Mouse (Mus musculus) megakaryocyte progenitor cell, adult 5-6 weeks (primary cell): ENCODE results near the gene Dlgap1. TPM values are rescaled to one million over a fixed set of nuclear protein-coding genes. Genes with fewer than 3 reads are reported as not detected.
"Not testable (repeated sequence)": the region's sequence is repeated elsewhere in the genome, so short reads cannot be mapped to it uniquely, and the experiment has no call there.

ENCODE experiments used
- ATAC-seq: replicated peaks from 2 replicates; pipeline ENCODE4 v1.8.0; 2016; ENCODE audit warnings: mild to moderate bottlenecking, moderate TSS enrichment, inconsistent platforms; ENCODE audit not compliant: poor library complexity
- total RNA-seq, 2 experiments: library from RNA; stranded (forward) in 1 of 2; stranded (reverse) in 1 of 2; fragments of 157-497, 149-512 nt in 1 of 2; fragments of 200-1000 nt in 1 of 2; gene quantifications; 2 replicates each; pipeline versions ENCODE4 v1.2.3 to v1.2.4; 2015 to 2017

Dlgap1 gene
- total RNA-seq, 2 experiments from 2014 or later = not detected

DNA sequence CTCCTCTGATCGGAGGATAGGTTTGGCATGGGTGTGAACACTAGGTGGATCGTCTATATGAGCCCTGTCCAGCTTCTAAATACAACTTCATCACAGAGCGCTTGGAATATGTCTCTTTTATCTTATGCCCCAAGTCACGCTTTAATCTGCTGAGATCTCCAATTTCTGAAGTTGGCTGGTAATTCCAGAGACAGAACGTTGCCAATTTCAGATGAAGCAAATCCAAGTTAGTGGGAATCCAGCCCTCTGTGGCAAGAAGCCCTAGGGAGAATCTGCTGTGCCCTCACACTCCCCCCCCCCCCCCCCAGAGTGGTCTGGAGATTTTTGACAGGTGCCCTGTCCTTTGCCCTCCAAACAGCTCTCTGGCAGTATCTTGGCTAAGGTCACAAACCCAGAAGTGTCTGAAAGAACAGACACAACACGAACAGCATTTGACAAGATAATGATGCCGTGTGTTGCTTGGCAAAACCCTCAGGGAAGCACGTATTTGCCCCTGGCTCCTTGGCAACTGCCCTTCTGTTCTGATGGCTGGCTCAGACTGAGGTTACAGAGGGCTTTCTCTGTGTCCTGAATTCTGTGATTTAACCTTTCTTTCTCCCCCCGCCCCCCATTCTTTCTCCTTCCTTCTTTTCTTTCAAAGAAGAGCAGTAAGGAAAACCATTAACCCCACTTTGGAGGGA lies 822.9 kb downstream of the Dlgap1 start:
- no peak for ATAC-seq

DNA sequence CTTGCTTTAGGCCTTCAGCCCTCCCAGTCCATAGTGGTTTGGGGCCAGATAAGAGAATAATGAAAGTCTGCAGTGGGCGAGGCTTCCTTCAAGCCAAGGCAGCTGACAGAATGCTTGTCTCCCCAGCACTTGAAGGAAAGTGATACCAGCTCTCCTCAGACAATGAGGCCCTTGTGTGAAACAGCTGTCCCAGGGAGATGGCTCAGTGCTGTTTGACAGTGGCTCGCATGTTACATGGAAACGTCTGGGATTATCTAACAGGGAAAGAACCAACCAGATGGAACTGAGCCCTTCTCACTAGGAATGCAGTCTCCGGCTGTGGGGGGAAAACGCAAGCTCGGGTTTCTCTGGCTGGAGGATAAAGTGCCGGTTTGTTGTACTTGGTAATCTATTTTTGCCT lies 825.4 kb downstream of the Dlgap1 start:
- ATAC-seq = no peak

DNA sequence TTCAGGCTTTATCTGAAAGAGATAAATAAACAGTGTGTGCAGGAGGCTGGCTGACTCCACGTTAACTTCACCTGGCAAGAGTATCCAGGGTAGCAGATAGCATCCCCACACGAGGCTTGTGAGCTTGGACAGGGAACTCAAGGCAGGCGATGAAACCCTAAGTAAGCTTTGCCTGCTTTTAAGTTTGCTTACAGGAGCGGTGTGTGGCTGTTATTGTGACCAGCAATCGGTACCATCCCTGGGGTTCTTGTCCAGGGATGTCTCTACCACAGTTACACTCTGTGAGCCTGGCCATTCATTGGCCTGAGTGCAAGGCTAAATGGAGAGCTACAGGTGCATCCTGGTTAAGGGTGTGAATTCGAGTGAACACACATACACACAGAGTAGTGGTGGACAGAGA lies 825.8 kb downstream of the Dlgap1 start:
- no peak for ATAC-seq

DNA sequence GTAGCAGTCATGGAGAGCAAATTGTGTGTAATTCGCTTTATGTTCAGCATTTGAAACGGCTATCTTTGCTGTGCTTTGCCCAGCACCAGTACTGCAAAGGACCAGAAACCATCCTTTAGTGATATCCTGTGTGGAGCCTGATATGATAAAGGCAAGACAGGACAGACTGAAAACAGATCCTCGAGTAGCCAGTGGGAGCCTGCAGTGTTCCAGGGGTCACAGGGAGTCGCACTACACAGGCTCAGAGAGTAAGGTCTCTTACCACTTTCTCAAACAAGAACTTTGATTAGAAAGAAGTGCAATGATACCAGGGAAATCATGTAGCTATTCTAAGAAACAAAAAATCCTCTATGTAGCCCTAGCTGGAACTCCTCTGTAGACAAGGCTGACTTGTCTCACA lies 826.3 kb downstream of the Dlgap1 start:
- ATAC-seq = no peak

DNA sequence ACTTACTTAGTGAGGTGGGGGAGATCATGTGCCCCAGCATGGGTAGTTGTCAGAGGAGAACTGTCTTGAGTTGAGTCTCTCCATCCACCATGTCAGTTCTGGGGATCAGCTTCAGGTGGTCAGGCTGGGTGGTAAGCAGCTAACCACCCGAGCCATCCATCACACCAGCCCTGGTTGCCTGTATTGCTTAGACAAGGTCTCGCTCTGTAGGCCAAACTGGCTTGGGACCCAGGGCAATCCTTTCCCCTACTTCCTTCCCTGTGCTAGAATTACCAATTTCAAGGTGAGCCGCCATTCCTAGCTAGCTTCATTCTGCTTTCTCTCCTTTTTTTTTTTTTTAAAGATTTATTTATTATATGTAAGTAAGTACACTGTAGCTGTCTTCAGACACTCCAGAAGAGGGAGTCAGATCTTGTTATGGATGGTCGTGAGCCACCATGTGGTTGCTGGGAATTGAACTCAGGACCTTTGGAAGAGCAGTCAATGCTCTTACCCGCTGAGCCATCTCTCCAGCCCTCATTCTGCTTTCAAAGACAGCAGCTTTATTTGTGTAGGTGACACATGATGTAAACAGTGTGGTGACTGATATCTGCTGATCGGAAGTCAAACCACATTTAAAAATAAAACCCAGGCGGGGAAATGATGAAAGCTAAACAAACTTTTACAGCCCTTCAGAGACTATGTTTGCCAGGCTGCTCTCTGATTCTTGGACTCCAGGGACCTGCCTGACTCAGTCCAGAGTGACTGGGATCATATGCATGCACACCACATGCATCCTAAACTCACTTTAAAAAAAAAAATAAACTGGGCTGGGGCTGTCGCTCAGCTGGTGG lies 828.3 kb downstream of the Dlgap1 start:
- ATAC-seq = no peak

DNA sequence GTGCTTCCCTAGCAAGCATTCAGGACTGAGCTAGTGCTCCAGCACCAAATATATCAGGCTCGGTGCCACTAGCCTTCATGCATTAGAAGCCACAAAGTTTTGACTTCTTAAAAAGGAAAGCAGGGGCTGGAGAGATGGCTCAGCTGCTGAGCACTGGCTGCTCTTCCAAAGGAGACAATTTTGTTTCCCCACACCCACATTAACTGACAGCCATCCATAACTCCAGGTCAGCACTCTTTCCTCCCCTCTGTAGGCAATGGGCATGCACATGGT lies 828.8 kb downstream of the Dlgap1 start:
- ATAC-seq = no peak

DNA sequence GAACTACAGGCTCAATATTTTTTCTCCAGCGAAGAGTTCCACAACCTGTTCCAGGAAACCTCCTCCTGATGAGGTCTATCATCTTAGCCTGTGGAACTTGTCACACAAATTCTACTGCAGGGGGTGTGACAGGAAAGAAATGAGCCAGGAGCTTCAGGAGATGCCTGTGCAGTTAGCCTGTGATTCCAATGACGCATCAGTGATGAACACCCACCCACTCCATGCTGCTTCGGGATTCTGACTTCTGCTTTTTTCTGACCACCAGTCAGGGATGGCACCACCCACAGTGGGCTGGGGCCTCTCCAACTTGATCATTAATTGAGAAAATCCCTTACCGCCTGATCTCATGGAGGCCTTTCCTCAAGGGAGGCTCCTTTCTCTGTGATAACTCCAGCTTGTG lies 830.4 kb downstream of the Dlgap1 start:
- peak; percentile 86 for ATAC-seq

DNA sequence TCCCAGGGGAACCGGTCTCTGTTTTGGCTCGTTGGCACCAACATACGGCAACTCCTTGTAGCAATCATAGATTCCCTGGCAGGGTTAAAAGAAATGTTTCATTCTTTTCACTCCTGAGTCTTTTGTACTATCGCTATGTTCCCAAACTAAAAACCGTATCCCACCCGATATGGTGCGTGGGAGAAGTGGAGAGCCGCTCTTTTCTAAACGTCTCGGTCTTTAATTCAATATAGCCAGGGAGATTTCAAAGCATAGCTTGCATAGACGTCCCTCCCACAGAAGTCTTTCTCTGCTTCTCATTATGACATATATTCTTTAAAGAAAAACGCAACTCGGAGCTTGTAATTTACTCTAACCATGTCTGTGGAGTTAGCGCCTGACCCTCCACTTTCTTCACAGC lies 833.1 kb downstream of the Dlgap1 start:
- ATAC-seq = no peak

DNA sequence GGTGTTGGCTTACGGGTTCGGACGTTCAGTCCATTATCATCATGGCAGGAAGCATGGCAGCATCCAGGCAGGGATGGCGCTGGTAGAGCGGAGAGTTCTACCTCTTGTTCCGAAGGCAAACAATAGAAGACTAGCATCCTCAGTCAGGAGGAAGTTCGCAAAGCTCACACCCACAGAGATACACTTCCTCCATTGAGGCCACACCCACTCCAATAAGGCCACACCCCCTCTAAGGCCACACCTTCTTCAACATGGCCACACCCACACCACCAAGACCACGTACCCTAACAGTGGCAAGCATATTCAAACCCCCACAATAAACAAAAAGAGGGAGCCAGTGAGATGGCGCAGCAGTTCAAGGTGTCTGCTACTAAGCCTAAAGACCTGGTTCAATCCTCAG lies 837.0 kb downstream of the Dlgap1 start:
- peak; percentile 42; the same call in 1 of the 2 replicates for ATAC-seq

DNA sequence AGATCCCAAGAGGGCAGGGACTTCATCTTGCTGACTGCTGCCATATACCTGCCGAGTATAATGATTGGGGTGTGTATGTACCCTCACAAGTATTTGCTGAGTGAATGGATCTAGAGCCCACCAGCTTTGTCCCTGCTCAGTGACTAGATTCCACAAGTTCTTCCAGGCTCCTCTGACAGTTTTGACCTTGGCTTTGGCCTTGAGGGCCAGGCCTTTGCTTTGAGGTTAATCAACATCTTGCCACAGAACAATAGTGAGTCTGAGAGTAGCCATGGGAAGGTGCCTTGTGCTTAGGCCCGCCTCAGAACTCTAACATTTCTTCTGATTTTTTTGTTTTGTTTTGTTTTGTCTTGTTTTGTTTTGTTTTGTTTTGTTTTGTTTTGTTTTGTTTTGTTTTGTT lies 837.7 kb downstream of the Dlgap1 start:
- no peak for ATAC-seq

DNA sequence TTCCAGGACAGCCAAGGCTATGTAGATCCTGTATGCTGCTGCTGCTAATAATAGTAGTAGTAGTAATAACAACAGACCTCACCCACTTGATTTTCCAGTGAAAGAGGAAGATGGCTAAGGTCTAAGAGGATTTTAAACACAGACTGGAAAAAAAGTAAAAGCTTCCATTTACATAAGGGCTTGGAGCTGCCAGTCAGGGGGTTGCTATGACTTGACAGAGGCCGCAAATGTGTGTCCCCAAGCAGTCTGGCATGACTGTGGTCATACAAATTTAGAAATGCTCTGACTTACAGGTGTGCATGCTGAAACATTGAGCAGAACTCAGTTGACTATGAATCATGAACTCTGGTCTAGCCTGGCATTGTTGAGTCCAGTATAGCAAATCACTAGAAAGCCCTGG lies 839.0 kb downstream of the Dlgap1 start:
- no peak for ATAC-seq

DNA sequence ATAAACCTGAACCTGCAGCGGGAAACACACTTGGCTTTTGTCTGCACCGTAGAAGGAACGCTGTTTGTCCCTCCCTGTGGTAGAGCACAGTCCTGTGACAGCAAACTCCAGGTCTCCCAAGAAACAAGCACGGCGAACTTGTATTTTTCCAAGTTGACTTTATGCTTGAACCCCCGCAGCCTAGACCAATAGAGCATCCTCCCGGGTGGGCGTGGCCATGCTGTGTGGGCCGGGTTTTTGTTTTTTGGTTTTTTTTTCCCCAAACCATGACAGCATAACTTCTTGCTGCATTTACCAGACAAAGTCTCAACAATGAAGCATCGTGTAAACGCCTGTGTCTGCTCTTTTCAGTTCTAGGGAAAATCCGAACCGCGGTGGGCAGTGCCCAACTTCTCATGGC lies 840.0 kb downstream of the Dlgap1 start:
- no peak for ATAC-seq

DNA sequence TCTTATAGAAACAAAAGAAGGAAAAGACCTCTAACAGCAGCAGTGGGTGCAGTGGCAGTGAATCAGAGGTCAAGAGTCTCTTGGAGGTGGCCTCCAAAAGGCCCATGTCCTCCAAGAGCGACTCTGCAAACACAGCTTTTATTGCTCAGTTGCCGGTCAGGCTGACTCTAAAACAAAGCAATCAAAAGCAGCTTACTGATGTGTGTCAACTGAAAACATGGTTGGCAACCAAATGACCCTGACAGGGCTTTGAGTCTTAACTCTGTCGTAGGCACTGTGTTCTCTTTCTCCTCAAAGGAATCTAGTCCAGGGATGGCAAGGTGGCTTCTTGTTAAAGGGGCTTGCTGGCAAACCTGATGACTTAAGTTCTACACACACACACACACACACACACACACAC lies 840.9 kb downstream of the Dlgap1 start:
- ATAC-seq = no peak

DNA sequence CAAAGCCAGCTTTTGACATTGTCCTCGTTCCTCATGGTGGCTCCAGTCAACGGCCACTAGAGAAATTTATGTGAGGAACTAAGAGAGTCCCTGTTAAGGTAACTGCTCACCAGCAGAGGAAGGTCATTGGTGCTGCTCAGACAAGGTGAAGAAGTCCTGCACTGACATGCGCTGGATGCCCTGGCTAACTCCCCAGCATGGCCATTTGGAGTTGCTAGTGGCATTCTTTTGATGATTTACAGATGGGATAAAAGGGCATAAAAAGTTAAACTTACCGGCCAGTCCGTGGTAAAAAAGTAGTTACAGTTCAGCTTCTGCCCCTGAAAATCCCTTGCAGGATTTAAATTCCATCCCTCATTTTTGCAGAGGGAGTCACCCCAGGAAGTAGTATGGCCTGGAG lies 841.9 kb downstream of the Dlgap1 start:
- ATAC-seq = no peak

DNA sequence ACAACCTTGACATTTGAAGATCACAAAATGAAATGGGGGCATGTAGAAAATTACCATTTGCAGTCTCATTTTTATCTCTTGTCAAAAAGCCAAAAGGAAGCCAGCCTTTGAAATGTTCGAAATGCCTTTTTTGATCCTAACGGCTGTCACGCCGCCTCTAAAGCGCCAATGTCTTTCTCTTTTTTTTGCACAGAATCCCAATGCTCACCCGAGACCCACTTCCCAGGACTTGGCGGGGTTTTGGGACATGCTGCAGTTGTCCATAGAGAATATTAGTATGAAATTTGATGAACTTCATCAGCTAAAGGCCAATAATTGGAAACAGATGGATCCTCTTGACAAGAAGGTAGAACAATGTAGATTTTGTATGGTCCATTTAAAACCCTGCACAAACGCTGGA lies 846.1 kb downstream of the Dlgap1 start:
- ATAC-seq = no peak

DNA sequence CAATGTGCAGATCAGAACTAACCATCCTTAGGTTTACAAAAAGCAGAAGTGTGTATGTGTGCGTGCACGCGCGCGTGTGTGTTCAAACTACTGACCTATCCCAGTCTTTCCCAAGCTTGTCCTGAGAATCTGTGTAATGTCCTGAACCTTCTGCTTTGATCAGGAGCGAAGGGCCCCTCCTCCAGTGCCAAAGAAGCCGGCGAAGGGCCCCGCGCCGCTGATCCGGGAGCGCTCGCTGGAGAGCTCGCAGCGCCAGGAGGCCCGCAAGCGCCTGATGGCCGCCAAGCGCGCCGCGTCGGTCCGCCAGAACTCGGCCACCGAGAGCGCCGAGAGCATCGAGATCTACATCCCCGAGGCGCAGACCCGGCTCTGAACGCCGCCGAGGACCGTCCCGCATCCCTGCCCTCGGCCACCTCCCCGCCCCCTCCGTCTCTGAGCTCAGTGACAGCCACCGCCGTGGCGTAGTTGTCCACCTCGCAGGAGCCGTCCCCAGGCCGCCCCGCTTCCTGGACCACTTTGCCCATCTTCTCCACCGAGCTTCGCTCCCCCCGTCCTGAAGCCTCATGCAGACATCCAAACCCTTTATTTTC lies 849.1 kb downstream of the Dlgap1 start:
- peak; percentile 57 for ATAC-seq

DNA sequence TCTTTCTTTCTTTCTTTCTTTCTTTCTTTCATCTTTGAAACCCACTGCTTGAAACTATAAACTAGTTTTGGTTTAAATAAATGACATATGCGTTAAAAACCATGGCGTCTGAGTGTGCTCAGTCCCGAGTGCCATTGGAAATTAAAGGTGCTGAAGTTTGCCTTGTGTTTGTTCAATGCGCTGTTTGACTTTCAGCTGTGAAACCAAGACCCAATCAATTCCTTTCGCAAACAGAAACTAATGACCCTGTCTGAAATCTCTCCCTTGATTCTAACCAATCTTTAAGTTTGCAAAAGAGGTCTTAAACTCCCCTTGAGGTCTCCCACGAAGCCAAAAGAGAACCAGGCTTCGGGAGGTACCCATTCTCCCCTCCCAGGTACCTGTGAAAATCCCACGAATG lies 854.2 kb downstream of the Dlgap1 start:
- no peak for ATAC-seq

DNA sequence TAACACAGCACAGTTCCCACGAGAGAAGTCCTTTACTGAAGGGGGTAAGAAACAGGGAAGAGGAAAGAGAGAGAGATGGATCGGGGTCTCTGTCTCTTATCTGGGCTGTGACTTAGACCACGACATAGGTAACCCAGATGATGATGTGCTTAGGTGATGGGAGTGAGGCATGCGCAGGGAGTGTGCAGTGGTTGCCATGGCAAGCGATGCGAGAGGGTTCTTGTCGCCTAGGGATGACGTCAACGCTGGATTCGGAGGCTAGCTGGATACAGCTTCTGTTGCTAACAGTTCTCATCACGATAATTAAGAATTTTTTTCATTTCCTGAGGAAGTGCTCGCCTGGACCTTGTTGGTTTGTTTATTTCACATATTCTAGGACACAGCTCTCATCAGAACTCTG lies 857.4 kb downstream of the Dlgap1 start:
- no peak for ATAC-seq

DNA sequence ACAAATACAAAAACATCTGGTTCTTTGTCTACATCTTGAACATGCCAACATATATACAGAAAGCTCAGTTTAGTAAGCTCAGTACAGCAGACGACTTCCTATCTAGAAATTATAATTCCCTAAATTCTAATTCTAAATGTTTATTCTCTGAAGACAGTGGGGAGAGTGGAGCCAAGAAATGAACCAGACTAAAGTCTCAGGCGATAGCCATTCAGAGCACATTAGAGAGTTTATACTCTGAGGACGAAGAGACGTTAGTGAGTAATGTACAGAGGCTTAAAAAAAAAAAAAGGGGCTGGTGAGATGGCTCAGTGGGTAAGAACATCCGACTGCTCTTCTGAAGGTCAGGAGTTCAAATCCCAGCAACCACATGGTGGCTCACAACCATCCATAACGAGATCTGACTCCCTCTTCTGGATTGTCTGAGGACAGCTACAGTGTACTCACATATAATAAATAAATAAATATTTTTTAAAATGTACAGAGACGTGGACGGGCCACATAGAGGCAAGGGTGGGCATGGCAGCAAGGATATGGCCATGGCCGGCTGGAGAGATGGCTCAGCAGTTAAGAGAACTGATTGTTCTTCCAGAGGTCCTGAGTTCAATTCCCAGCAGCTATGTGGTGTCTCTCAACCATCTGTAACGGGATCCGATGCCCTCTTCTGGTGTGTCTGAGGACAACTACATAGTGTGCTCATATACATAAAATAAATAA lies 858.7 kb downstream of the Dlgap1 start:
- not testable (repeated sequence) for ATAC-seq

DNA sequence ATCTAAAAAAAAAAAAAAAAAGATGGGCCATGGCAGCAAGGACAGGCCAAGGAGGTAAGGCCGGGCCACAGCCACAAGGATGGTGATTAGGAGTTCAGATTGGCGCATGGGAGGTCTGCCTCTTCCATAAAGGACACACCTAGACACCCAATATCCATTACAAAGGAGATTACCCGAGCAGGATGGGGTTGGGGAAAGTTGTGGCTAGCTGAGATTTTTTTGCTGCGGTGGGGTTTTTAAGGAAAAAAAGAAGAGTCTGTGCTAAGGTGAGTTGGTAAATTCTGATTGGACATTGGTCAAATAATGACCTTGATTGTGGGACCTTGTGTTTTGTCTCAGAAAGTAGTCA lies 859.3 kb downstream of the Dlgap1 start:
- ATAC-seq = no peak

DNA sequence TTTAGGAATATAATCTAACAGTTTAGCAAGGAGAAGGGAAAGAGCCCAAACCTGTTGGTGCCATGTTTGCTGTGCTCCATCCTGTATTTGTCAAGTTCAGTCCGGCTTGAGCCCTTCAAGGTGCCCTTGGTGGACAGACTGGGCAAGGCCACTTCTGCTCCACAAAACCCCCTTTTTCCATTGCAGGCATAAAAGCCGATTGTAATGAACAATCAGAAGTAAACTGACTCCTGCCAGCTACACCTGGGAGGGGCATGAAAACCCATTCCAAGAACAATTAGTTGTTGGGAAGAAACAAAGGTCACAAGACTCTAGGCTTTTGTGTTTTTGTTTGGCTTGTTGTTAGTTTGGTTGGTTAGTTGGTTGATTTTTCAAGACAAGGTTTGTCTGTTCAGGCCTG lies 859.7 kb downstream of the Dlgap1 start:
- ATAC-seq = no peak

DNA sequence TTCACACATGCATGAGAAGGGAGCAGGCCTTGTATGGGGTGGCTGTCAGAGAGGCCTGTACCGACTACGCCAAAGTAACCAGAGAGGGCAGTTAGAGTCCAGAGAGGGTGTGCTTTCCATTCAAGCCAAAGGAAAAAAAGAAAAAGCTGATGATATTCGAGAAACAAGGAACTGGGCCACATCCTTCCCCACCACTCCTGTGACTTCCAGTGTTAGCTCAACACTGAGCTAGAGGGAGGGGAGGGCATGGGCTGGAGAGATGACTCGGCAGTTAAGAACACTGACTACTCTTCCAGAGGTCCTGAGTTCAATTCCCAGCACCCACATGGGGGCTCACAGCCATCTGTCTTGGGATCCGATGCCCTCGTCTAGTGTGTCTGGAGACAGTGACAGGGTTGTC lies 860.3 kb downstream of the Dlgap1 start:
- ATAC-seq = no peak
